Mouse (Mus musculus): ENCODE results near the gene Npw. TPM values are rescaled to one million over a fixed set of nuclear protein-coding genes. Genes with fewer than 3 reads are reported as not detected.

Gene Npw
- polyA plus RNA-seq, 1 experiment from 2014 or later, result 0.30 TPM

- Histone ChIP-seq H3K4me2 (replicated peaks) (no peak overlapping the region), H3K9ac (no peak overlapping the region), H3K4me3 (replicated peaks) (no peak overlapping the region), H3K27ac (no peak overlapping the region), H3K27me3 (replicated peaks) (no peaks in the 10 kb centered on the region), H3K36me3 (peaks cover 37% of the 10 kb centered on the region), H3K4me1 (replicated peaks) (no peaks in the 10 kb centered on the region), H3K9me3 (no peaks in the 10 kb centered on the region)
- ATAC-seq, result no peak
- 69% methylated on average over 2 of the region's 2 CpGs for WGBS
Observed at GRCm38 (mm10) chr17:24610711-24611110, 47.5 kb downstream of the Npw start.

DNA sequence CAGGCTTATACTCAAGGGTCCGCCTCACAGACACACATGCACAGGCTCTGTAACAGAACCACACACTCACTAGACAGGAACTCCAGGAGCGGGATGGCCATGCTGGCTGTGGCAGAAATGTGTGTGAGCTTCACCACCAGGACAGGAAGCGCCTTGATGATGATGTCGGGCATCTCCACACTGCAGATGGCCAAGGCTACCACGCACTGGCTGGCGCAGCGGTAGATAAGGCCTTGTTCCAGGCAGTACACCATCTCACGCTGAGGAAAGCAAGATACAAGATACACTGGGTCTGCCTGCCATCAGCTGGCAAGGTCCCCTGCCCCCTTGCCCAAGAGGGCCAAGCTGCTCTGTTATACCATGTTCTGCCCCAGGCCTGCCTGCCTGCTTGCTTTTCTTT lies 49.4 kb downstream of the Npw start:
- no peak overlapping the region for H3K4me2 ChIP-seq (replicated peaks)
- H3K9ac ChIP-seq, result no peak overlapping the region
- WGBS, result 94% methylated on average over 8 of the region's 8 CpGs
- no peaks in the 10 kb centered on the region for H3K9me3 ChIP-seq
- no peaks in the 10 kb centered on the region for H3K4me1 ChIP-seq (replicated peaks)
- H3K4me3 ChIP-seq (replicated peaks), result no peak overlapping the region
- no peak for ATAC-seq
- H3K27me3 ChIP-seq (replicated peaks), result no peaks in the 10 kb centered on the region
- no peak overlapping the region for H3K27ac ChIP-seq
- H3K36me3 ChIP-seq, result peaks cover 18% of the 10 kb centered on the region

- Histone ChIP-seq H3K27me3 (replicated peaks) (no peaks in the 10 kb centered on the region), H3K4me1 (replicated peaks) (no peaks in the 10 kb centered on the region), H3K9ac (no peak overlapping the region), H3K9me3 (no peaks in the 10 kb centered on the region), H3K36me3 (peaks cover 14% of the 10 kb centered on the region), H3K4me3 (replicated peaks) (no peak overlapping the region), H3K4me2 (replicated peaks) (no peak overlapping the region), H3K27ac (no peak overlapping the region)
- 93% methylated on average over 4 of the region's 4 CpGs for WGBS
- no peak for ATAC-seq
Observed at GRCm38 (mm10) chr17:24608370-24608769, 49.9 kb downstream of the Npw start.

Other genes with a start within 250 kb of the Npw start
- gene Rnps1, start 243.9 kb downstream of the Npw start, polyA plus RNA-seq (2015; fragmentation: Nextera tagmentation; extraction: Ambion mirVana), result 250 and 257 TPM in 2 replicates
- 122 and 137 TPM in 2 replicates for gene Eci1, start 231.8 kb downstream of the Npw start, polyA plus RNA-seq (2015; fragmentation: Nextera tagmentation; extraction: Ambion mirVana)
- gene Dnase1l2, start 215.4 kb downstream of the Npw start, polyA plus RNA-seq (2015; fragmentation: Nextera tagmentation; extraction: Ambion mirVana), result 1.4 and 2.1 TPM in 2 replicates
- gene E4f1, start 188.1 kb downstream of the Npw start, polyA plus RNA-seq (2015; fragmentation: Nextera tagmentation; extraction: Ambion mirVana), result 23.0 and 29.3 TPM in 2 replicates
- gene Pgp, start 188.1 kb downstream of the Npw start, polyA plus RNA-seq (2015; fragmentation: Nextera tagmentation; extraction: Ambion mirVana), result 79.9 and 80.6 TPM in 2 replicates
- 0.40 and 0.68 TPM in 2 replicates for gene Bricd5, start 184.6 kb downstream of the Npw start, polyA plus RNA-seq (2015; fragmentation: Nextera tagmentation; extraction: Ambion mirVana)
- gene Mlst8, start 179.4 kb downstream of the Npw start, polyA plus RNA-seq (2015; fragmentation: Nextera tagmentation; extraction: Ambion mirVana), result 25.2 and 27.3 TPM in 2 replicates
- gene Caskin1, start 169.9 kb downstream of the Npw start, polyA plus RNA-seq (2015; fragmentation: Nextera tagmentation; extraction: Ambion mirVana), result 1.5 and 1.8 TPM in 2 replicates
- 81.6 and 89.3 TPM in 2 replicates for gene Traf7, start 130.5 kb downstream of the Npw start, polyA plus RNA-seq (2015; fragmentation: Nextera tagmentation; extraction: Ambion mirVana)
- gene Rab26, start 124.2 kb downstream of the Npw start, polyA plus RNA-seq (2015; fragmentation: Nextera tagmentation; extraction: Ambion mirVana), result 5.2 and 8.7 TPM in 2 replicates
- 16.9 and 17.4 TPM in 2 replicates for gene Pkd1, start 108.6 kb downstream of the Npw start, polyA plus RNA-seq (2015; fragmentation: Nextera tagmentation; extraction: Ambion mirVana)
- 41.0 and 45.7 TPM in 2 replicates for gene Tsc2, start 25.8 kb downstream of the Npw start, polyA plus RNA-seq (2015; fragmentation: Nextera tagmentation; extraction: Ambion mirVana)
- 15.6 and 18.1 TPM in 2 replicates for gene Nthl1, start 25.8 kb downstream of the Npw start, polyA plus RNA-seq (2015; fragmentation: Nextera tagmentation; extraction: Ambion mirVana)
- 43.9 and 49.2 TPM in 2 replicates for gene Slc9a3r2, start 8.1 kb downstream of the Npw start, polyA plus RNA-seq (2015; fragmentation: Nextera tagmentation; extraction: Ambion mirVana)
- 20.0 and 20.5 TPM in 2 replicates for gene Zfp598, start 11.2 kb upstream of the Npw start, polyA plus RNA-seq (2015; fragmentation: Nextera tagmentation; extraction: Ambion mirVana)
- gene Syngr3, start 31.5 kb upstream of the Npw start, polyA plus RNA-seq (2015; fragmentation: Nextera tagmentation; extraction: Ambion mirVana), result 7.0 and 7.7 TPM in 2 replicates
- gene Gfer, start 37.7 kb upstream of the Npw start, polyA plus RNA-seq (2015; fragmentation: Nextera tagmentation; extraction: Ambion mirVana), result 41.8 and 45.9 TPM in 2 replicates
- gene Noxo1, start 37.8 kb upstream of the Npw start, polyA plus RNA-seq (2015; fragmentation: Nextera tagmentation; extraction: Ambion mirVana), result 10.3 and 10.4 TPM in 2 replicates
- 67.3 and 67.5 TPM in 2 replicates for gene Tbl3, start 49.2 kb upstream of the Npw start, polyA plus RNA-seq (2015; fragmentation: Nextera tagmentation; extraction: Ambion mirVana)
- gene Rnf151, start 59.6 kb upstream of the Npw start, polyA plus RNA-seq (2015; fragmentation: Nextera tagmentation; extraction: Ambion mirVana), result 0.11 and 0.19 TPM in 2 replicates
- gene Rps2, start 59.7 kb upstream of the Npw start, polyA plus RNA-seq (2015; fragmentation: Nextera tagmentation; extraction: Ambion mirVana), result 1,514 and 1,667 TPM in 2 replicates
- 303 and 319 TPM in 2 replicates for gene Ndufb10, start 66.0 kb upstream of the Npw start, polyA plus RNA-seq (2015; fragmentation: Nextera tagmentation; extraction: Ambion mirVana)
- not detected in 2 replicates for gene Rpl3l, start 69.4 kb upstream of the Npw start, polyA plus RNA-seq (2015; fragmentation: Nextera tagmentation; extraction: Ambion mirVana)
- gene Msrb1, start 78.2 kb upstream of the Npw start, polyA plus RNA-seq (2015; fragmentation: Nextera tagmentation; extraction: Ambion mirVana), result 32.4 and 33.9 TPM in 2 replicates
- gene Hs3st6, start 94.5 kb upstream of the Npw start, polyA plus RNA-seq (2015; fragmentation: Nextera tagmentation; extraction: Ambion mirVana), result 0.78 and 0.81 TPM in 2 replicates
- gene Meiob, start 145.8 kb upstream of the Npw start, polyA plus RNA-seq (2015; fragmentation: Nextera tagmentation; extraction: Ambion mirVana), result not detected in 2 replicates
- gene Hagh, start 181.7 kb upstream of the Npw start, polyA plus RNA-seq (2015; fragmentation: Nextera tagmentation; extraction: Ambion mirVana), result 55.1 and 69.8 TPM in 2 replicates
- 77.1 and 77.6 TPM in 2 replicates for gene Fahd1, start 191.9 kb upstream of the Npw start, polyA plus RNA-seq (2015; fragmentation: Nextera tagmentation; extraction: Ambion mirVana)
- 3.4 and 4.4 TPM in 2 replicates for gene Igfals, start 207.5 kb upstream of the Npw start, polyA plus RNA-seq (2015; fragmentation: Nextera tagmentation; extraction: Ambion mirVana)
- gene Nubp2, start 227.9 kb upstream of the Npw start, polyA plus RNA-seq (2015; fragmentation: Nextera tagmentation; extraction: Ambion mirVana), result 51.5 and 57.9 TPM in 2 replicates
- gene Spsb3, start 228.2 kb upstream of the Npw start, polyA plus RNA-seq (2015; fragmentation: Nextera tagmentation; extraction: Ambion mirVana), result 32.0 and 33.4 TPM in 2 replicates
- 27.3 and 27.4 TPM in 2 replicates for gene Eme2, start 236.6 kb upstream of the Npw start, polyA plus RNA-seq (2015; fragmentation: Nextera tagmentation; extraction: Ambion mirVana)
- gene Mrps34, start 236.7 kb upstream of the Npw start, polyA plus RNA-seq (2015; fragmentation: Nextera tagmentation; extraction: Ambion mirVana), result 111 and 117 TPM in 2 replicates
- gene Nme3, start 238.0 kb upstream of the Npw start, polyA plus RNA-seq (2015; fragmentation: Nextera tagmentation; extraction: Ambion mirVana), result 71.7 and 85.4 TPM in 2 replicates

Data from intestine, embryonic 15.5 days (tissue).